Mouse (Mus musculus) liver, embryonic 16.5 days (tissue): Measurements from ENCODE around the gene Shb. TPM values are rescaled to one million over a fixed set of nuclear protein-coding genes. Genes with fewer than 3 reads are reported as not detected.

Experiments used
- ATAC-seq: fragments of 200-750 bp; cut with Nextera tagmentation; 2 replicates; pipeline ENCODE4 v1.8.0; 2017; ENCODE audit warnings: low read depth, mild to moderate bottlenecking, moderate number of reproducible peaks, moderate library complexity
- H3K27ac ChIP-seq: fragments of 300-500 bp; sonication (generic); 2 replicates; pipeline ENCODE4 v1.5.1; 2014; ENCODE audit warnings: mild to moderate bottlenecking, low read length
- H3K27me3 ChIP-seq: fragments of 300-500 bp; sonication (generic); 2 replicates; pipeline ENCODE4 v1.6.1; 2014; ENCODE audit warnings: low read depth, low read length, mixed read lengths; ENCODE audit not compliant: control insufficient read depth, insufficient read depth
- H3K36me3 ChIP-seq: fragments of 300-500 bp; sonication (generic); 2 replicates; pipeline ENCODE4 v1.6.1; 2014; ENCODE audit warnings: mild to moderate bottlenecking; ENCODE audit not compliant: control insufficient read depth, insufficient read depth
- H3K4me1 ChIP-seq: fragments of 300-500 bp; sonication (generic); 2 replicates; pipeline ENCODE4 v1.6.1; 2014; ENCODE audit warnings: low read depth, low read length, mixed read lengths; ENCODE audit not compliant: control insufficient read depth
- H3K4me2 ChIP-seq: fragments of 300-500 bp; sonication (generic); 2 replicates; pipeline ENCODE4 v1.6.1; 2014; ENCODE audit warnings: low read depth, low read length, mixed read lengths
- H3K4me3 ChIP-seq: fragments of 300-500 bp; sonication (generic); 2 replicates; pipeline ENCODE4 v1.5.1; 2014; ENCODE audit warnings: low read depth, mild to moderate bottlenecking, low read length
- H3K9ac ChIP-seq: fragments of 300-500 bp; sonication (generic); 2 replicates; pipeline ENCODE4 v1.6.1; 2014; ENCODE audit warnings: low read depth, low read length
- H3K9me3 ChIP-seq: fragments of 300-500 bp; sonication (generic); replicated peaks from 2 replicates; pipeline ENCODE4 v1.6.1; 2016; ENCODE audit warnings: low read length; ENCODE audit not compliant: control insufficient read depth
- WGBS: fragments of 180-500 bp; shearing (Covaris S2); extraction: QIAGEN DNeasy Blood & Tissue Kit; methylation state at CpG from one replicate; pipeline ENCODE4 v1.1.7; 2014; ENCODE audit not compliant: insufficient replicate concordance; 5-methylcytosine and 5-hydroxymethylcytosine counted together
- polyA plus RNA-seq: library from polyadenylated mRNA; unstranded; fragments of >200 nt; fragmentation: Nextera tagmentation; extraction: Ambion mirVana; gene quantifications from 2 replicates; pipeline ENCODE4 v1.2.1, GENCODE M21; 2015

The Shb gene
- polyA plus RNA-seq, 1 experiment from 2014 or later = 1.4 TPM

DNA sequence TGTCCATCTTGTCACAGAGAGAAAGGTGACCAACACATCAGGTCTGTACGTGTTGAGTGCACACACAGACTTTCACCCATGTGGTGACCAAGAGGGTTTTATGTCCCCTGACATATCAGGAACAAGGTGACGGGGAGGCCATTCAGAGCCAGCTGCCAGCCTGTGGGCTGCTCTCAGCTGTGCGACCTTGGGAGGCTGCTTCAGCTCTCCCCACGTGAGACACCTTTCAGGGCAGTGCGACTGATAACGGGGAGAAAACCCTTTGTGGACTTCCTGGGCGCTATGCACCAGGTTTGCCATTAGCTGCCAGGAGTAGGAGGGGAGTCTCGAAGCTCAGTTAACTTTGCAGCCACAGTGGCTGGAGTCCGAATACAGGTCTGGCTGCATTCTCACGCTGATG is 109.6 kb downstream of the Shb start:
- no peak for ATAC-seq
- Histone ChIP-seq H3K9me3 (no peaks in the 10 kb centered on the region), H3K9ac (no peak overlapping the region), H3K4me3 (no peak overlapping the region), H3K36me3 (peaks cover 3% of the 10 kb centered on the region; the same call in 1 of the 2 replicates), H3K4me1 (peaks cover 7% of the 10 kb centered on the region; the same call in 1 of the 2 replicates), H3K4me2 (no peak overlapping the region), H3K27ac (no peak overlapping the region), H3K27me3 (no peaks in the 10 kb centered on the region)
- WGBS = 69% methylated on average over 10 of the region's 10 CpGs

- ATAC-seq = no peak
- H3K36me3 ChIP-seq = peaks cover 3% of the 10 kb centered on the region; the same call in 1 of the 2 replicates
- 70% methylated on average over 11 of the region's 11 CpGs for WGBS
- H3K27me3 ChIP-seq = no peaks in the 10 kb centered on the region
- H3K9me3 ChIP-seq = no peaks in the 10 kb centered on the region
- H3K4me2 ChIP-seq = no peak overlapping the region
- no peak overlapping the region for H3K27ac ChIP-seq
- H3K4me3 ChIP-seq = no peak overlapping the region
- peaks cover 7% of the 10 kb centered on the region; the same call in 1 of the 2 replicates for H3K4me1 ChIP-seq
- H3K9ac ChIP-seq = no peak overlapping the region
These were observed 110.6 kb downstream of the Shb start for GRCm38 (mm10) chr4:45421519-45422260.

DNA sequence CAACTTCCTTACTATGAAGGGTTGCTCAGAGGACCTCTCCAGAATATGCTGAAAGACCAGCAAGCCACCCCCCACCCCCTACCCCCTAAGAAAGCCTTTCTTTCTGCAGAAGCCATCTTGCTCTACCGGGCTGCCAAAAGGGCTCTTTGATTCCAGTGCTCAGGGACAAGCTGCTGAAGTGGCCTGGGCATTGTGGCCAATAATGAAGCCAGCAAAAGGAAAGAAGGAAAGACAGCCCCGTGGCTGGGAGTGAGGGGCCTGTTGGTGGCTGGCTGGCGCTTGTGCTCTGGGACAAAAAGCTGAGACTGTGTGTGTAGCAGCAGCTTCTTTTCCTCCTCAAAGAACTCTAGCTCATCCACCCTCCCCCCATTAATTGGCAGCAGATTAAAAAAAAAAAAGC is 111.5 kb downstream of the Shb start:
- no peaks in the 10 kb centered on the region for H3K9me3 ChIP-seq
- no peak overlapping the region for H3K9ac ChIP-seq
- H3K4me3 ChIP-seq = no peak overlapping the region
- 55% methylated on average over 3 of the region's 3 CpGs for WGBS
- peaks cover 3% of the 10 kb centered on the region; the same call in 1 of the 2 replicates for H3K36me3 ChIP-seq
- H3K4me1 ChIP-seq = peaks cover 7% of the 10 kb centered on the region; the same call in 1 of the 2 replicates
- H3K4me2 ChIP-seq = no peak overlapping the region
- no peak for ATAC-seq
- H3K27me3 ChIP-seq = peaks cover 5% of the 10 kb centered on the region
- H3K27ac ChIP-seq = no peak overlapping the region

GRCm38 (mm10) chr4:45419051-45419450 is 113.2 kb downstream of the Shb start:
- Histone ChIP-seq H3K9ac (no peak overlapping the region), H3K4me3 (no peak overlapping the region), H3K27me3 (peaks cover 14% of the 10 kb centered on the region), H3K9me3 (no peaks in the 10 kb centered on the region), H3K4me1 (peaks cover 7% of the 10 kb centered on the region; the same call in 1 of the 2 replicates), H3K36me3 (peaks cover 3% of the 10 kb centered on the region; the same call in 1 of the 2 replicates), H3K4me2 (no peak overlapping the region), H3K27ac (no peak overlapping the region)
- 73% methylated on average over 4 of the region's 4 CpGs for WGBS
- ATAC-seq = no peak

DNA sequence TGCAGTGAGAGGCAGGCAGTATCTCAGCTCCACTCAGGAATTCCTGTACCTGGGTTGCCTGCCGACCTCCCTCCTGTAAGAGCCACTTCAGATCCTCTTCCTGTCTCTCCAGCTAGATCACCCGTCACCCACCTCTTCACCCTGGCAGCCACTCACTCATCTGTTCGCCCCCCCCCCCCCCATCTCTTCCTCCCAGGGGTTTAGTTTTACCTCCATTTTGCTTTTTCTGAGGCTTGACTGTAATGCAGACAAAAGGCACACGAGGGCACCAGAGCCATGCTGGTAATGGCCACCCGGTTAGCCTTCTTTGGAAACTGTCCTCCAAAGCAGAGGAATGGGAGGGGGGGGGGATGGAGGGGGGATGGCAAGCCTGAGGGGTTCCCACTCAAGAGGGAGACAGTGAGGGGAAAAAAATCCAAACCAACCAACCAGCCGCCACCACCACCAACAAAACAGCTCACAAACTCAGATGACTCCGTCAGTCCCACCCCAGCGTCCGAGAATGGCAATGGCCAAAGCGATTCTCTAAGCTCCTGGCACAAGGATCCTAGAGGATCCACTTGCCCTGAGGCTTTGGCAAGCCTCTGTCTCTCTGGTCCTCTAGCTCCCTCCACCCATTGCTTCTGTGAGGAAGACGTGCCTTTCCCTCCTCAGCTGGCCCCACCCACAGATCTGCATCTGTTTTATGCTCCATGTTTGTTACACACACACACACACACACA is 113.9 kb downstream of the Shb start:
- WGBS = 34% methylated on average over 10 of the region's 11 CpGs
- peaks cover 14% of the 10 kb centered on the region for H3K27me3 ChIP-seq
- H3K9ac ChIP-seq = no peak overlapping the region
- peaks cover 3% of the 10 kb centered on the region; the same call in 1 of the 2 replicates for H3K36me3 ChIP-seq
- peaks cover 7% of the 10 kb centered on the region; the same call in 1 of the 2 replicates for H3K4me1 ChIP-seq
- no peak for ATAC-seq
- H3K9me3 ChIP-seq = no peaks in the 10 kb centered on the region
- no peak overlapping the region for H3K4me2 ChIP-seq
- no peak overlapping the region for H3K4me3 ChIP-seq
- no peak overlapping the region for H3K27ac ChIP-seq

DNA sequence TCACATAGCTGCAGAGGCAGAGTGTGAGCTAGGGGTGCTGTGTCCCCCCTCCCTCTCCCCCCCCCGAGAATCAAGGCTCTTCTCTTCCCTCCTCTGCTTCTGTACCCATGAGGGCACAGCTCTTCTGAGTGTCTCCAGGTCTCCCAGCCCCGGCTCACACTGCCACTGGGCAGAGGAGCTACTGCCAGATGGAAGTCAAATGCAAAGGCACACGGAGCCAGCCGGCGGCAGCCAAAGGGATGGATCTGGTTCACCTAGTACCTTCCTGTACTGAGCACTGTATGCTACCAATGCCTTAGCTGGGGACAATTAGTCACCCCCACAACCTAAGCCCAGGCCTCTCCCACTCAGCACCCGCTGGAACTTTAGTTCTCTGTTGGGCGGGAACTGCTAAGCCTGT is 116.0 kb downstream of the Shb start:
- WGBS = 59% methylated on average over 7 of the region's 7 CpGs
- no peaks in the 10 kb centered on the region for H3K9me3 ChIP-seq
- H3K4me3 ChIP-seq = no peak overlapping the region
- no peak overlapping the region for H3K27ac ChIP-seq
- no peak for ATAC-seq
- peaks cover 9% of the 10 kb centered on the region for H3K4me1 ChIP-seq
- no peak overlapping the region for H3K9ac ChIP-seq
- H3K36me3 ChIP-seq = no peaks in the 10 kb centered on the region
- H3K4me2 ChIP-seq = no peak overlapping the region
- peaks cover 25% of the 10 kb centered on the region for H3K27me3 ChIP-seq

DNA sequence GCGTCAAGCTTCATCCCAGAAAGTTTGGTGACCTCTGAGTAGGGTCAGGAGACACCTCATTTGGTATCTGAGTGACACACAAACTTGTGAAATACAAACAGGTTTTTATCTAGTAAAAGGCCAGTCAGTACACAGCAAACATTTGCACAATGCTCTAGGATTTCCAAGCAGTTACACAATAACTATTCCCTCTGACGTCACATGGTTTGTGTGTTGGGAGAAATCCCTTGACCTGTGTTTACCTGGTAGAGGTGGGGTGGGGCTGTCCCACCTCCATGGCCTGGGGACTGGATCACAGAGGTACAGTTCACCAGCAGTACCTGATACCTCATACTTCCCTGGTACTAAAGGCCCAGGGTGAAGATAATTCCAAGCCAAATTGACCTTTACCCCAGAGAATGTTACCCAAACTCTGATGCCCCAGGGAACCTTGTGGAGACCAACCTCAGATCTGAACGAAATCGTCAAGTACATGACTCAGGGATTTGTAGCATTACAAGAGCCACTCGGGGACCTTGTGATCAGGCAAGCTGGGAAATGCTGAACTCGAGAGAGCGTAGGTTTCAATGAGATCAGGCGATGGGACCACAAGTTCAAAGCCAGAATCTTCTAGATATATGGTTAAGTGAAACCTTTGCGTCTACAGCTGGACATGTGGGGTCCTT is 118.5 kb downstream of the Shb start:
- H3K36me3 ChIP-seq = no peaks in the 10 kb centered on the region
- no peak overlapping the region for H3K4me2 ChIP-seq
- no peaks in the 10 kb centered on the region for H3K9me3 ChIP-seq
- WGBS = 53% methylated on average over 9 of the region's 9 CpGs
- H3K4me1 ChIP-seq = peaks cover 20% of the 10 kb centered on the region
- H3K27me3 ChIP-seq = peaks cover 31% of the 10 kb centered on the region
- H3K9ac ChIP-seq = no peak overlapping the region
- ATAC-seq = peak; percentile 60
- no peak overlapping the region for H3K4me3 ChIP-seq
- no peak overlapping the region for H3K27ac ChIP-seq

DNA sequence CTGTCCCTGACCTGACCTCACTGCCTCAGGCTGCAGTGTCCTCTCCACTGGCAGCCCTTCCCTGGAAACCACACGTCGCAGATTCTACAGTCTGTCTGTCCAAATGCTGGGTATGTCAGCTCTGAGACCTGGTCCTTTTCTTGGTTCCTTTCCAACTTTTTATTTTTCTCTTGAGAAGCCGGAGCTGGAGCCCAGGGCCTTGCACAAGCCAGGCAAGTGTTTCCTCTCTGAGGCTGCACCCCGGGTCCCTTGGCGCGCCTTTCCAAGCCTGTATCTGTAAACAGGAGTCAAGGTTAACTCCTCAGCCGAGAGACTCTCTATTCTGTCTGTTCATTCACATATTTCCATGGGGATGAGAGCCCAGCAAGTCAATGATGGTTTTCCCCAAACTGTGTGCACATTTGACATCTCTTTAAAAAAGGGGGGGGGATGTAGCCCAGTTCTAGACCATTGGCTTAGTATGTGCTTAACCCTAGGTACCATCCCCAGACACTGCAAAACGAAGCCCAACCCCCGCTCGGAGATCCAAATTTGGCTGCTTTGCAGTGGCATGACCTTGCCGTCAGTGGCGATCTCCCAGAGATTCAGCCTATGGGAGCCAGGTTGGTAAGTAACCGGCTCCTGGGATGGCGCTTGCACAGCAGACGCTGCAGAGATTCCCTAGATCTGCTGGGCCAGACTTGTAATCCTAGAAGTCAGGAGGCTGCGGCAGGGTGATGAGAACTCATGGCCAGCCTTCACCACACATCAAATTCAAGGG is 119.7 kb downstream of the Shb start:
- 67% methylated on average over 16 of the region's 16 CpGs for WGBS

More for the DNA sequence above, 119.7 kb downstream of the Shb start:
- no peak overlapping the region for H3K9ac ChIP-seq
- H3K27me3 ChIP-seq = peaks cover 31% of the 10 kb centered on the region
- H3K4me3 ChIP-seq = no peak overlapping the region
- no peaks in the 10 kb centered on the region for H3K9me3 ChIP-seq
- H3K36me3 ChIP-seq = no peaks in the 10 kb centered on the region
- H3K4me2 ChIP-seq = no peak overlapping the region
- peaks cover 18% of the 10 kb centered on the region for H3K4me1 ChIP-seq
- no peak for ATAC-seq
- H3K27ac ChIP-seq = no peak overlapping the region
